Mouse (Mus musculus): ENCODE data around the gene Arid3c. TPM values are rescaled to one million over a fixed set of nuclear protein-coding genes. Genes with fewer than 3 reads are reported as not detected.

Arid3c gene
- polyA plus RNA-seq, 1 experiment from 2014 or later, result 0.14 TPM

DNA sequence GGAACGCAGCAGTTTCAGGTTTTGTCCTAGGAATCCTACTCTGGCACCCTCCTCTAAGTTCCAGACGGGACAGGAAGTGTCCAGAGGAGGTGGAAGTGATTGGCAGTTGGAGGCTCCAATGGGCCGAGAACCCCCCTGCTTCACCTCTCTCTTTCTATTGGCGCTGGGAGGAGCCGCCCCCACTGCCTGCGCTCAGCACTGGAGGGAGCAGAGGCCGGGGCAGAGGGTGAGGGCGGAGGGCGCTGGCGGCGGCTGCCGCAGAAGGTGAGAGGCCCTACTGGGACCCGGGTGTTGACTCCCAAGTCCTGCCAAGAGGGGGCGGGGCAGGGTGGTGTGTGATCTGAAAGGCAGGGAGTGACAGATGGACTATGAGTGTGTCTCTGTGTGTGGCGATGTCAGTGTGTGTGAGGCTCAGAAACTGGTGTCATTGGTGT, 29.4 kb upstream of the Arid3c start:
- no peaks in the 10 kb centered on the region for H3K9me3 ChIP-seq
- peaks cover 18% of the 10 kb centered on the region for H3K36me3 ChIP-seq
- H3K4me2 ChIP-seq (replicated peaks), result peak overlapping the region; percentile 94
- peak; percentile 88 for ATAC-seq (ENCODE audit: low FRiP score, low read depth)
- H3K4me3 ChIP-seq, result peak overlapping the region; percentile 63
- H3K4me1 ChIP-seq, result peaks cover 49% of the 10 kb centered on the region
- peak overlapping the region; percentile 72 for H3K9ac ChIP-seq
- 0% methylated on average over 15 of the region's 15 CpGs for WGBS
- no peaks in the 10 kb centered on the region for H3K27me3 ChIP-seq
- H3K27ac ChIP-seq, result peak overlapping the region; percentile 99

DNA sequence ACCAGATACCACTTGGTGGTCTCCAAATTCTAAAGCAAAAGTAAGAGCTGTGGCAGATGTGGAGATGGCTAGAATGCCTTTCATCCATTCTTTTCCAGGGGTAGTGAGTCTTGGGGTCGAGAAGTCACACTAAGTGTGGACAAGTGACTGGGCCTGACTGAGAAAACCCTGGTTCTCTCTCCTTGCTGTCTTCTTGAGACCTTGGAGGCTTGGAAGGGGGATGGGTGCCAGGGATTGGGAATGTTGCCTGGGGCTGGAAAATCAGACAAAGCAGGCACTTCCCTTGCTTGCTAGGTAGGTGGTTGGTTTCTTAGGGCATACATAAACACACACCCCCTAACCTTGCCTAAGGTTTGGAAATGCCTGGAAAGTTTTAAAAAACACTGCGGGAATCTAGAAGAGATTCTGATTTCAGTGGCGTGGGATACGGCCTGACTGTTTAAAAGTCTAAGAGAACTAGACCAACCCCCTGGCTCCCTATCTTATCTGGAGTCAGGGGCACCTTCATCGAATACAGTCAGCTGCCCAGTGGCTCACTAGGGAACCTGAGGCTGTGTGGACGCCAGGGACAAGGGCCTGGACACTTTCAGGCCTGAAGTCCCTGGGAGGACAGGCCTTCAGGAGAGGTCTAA, 28.8 kb upstream of the Arid3c start:
- ATAC-seq (ENCODE audit: low FRiP score, low read depth), result no peak
- peak overlapping the region; percentile 63 for H3K4me3 ChIP-seq
- WGBS, result 40% methylated on average over 6 of the region's 6 CpGs
- peaks cover 18% of the 10 kb centered on the region for H3K36me3 ChIP-seq
- H3K9me3 ChIP-seq, result no peaks in the 10 kb centered on the region
- peak overlapping the region; percentile 99 for H3K27ac ChIP-seq
- H3K4me1 ChIP-seq, result peaks cover 52% of the 10 kb centered on the region
- H3K4me2 ChIP-seq (replicated peaks), result peak overlapping the region; percentile 94
- H3K27me3 ChIP-seq, result no peaks in the 10 kb centered on the region
- peak overlapping the region; percentile 72 for H3K9ac ChIP-seq

DNA sequence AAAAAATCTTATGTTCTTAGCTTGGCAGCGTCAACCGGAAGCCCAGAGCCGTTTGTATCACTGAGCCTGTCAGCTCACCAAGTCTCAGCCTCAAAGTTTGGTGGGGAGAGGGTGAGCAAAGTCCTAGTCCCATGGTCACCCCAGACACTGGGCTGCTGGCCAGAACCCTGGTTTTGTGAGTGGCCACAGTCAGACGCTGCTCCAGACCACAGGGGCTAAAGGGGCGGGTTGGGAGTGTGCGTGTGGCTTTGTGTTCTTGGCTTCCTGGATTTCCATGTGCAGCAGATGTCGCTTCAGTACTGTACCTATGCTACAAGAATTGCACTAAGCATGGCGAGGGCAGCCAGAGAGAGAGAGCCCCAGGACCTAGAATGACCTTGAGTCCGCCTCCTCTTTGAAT, 28.3 kb upstream of the Arid3c start:
- peaks cover 56% of the 10 kb centered on the region for H3K4me1 ChIP-seq
- ATAC-seq (ENCODE audit: low FRiP score, low read depth), result no peak
- 85% methylated on average over 9 of the region's 9 CpGs for WGBS

DNA sequence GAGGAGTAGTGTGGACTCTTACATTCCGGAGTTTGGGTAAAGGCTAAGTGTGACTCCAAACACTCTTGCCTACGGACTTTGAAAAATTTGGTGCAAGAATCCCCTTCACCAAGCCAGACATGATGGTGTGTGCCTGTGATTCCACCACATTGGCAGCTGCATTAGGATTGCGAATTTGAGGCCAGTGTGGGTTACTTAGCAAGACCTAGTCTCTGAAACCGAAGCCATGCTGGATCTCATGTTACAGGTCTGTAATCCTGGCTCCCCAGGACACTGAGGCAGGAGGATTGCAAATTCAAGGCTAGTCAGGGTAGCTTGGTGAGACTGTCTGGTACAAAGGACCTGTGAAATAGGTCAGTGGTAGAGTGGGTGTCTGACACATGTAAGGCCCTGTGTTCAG, 27.8 kb upstream of the Arid3c start:
- ATAC-seq (ENCODE audit: low FRiP score, low read depth), result no peak
- 88% methylated on average over 4 of the region's 4 CpGs for WGBS

More for the DNA sequence above, 28.3 kb upstream of the Arid3c start:
- Histone ChIP-seq H3K9me3 (no peaks in the 10 kb centered on the region), H3K27ac (peak overlapping the region; percentile 99; the same call in 1 of the 2 replicates), H3K36me3 (peaks cover 18% of the 10 kb centered on the region), H3K4me2 (replicated peaks) (no peak overlapping the region), H3K9ac (no peak overlapping the region), H3K27me3 (no peaks in the 10 kb centered on the region), H3K4me3 (no peak overlapping the region)

DNA sequence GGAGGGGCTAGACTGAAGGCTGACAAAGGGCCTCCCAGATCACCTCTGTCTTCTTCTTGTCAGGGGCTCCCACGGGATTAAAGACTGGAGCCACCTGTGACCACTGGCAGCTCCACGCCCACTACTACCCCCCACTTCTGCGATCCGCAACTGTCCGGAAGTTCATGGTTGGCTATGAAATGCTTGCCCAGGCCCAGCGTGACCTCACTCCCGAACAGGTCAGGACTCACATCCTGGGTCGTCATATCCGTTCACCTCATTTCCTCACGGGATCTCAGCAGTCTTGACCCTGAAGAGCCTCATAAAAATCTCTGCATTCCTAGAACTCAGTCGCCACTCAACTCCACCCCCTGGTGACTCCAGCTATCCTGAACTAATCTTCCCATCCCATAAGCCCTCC, 27.1 kb upstream of the Arid3c start:
- no peaks in the 10 kb centered on the region for H3K9me3 ChIP-seq
- H3K36me3 ChIP-seq, result peaks cover 18% of the 10 kb centered on the region
- 68% methylated on average over 11 of the region's 11 CpGs for WGBS
- peaks cover 48% of the 10 kb centered on the region for H3K4me1 ChIP-seq
- no peak overlapping the region for H3K4me2 ChIP-seq (replicated peaks)
- no peak overlapping the region for H3K9ac ChIP-seq
- no peak overlapping the region for H3K4me3 ChIP-seq
- ATAC-seq (ENCODE audit: low FRiP score, low read depth), result no peak
- H3K27me3 ChIP-seq, result no peaks in the 10 kb centered on the region
- no peak overlapping the region for H3K27ac ChIP-seq

More for the DNA sequence above, 27.8 kb upstream of the Arid3c start:
- H3K4me2 ChIP-seq (replicated peaks), result no peak overlapping the region
- H3K4me3 ChIP-seq, result no peak overlapping the region
- H3K27ac ChIP-seq, result no peak overlapping the region
- H3K4me1 ChIP-seq, result peaks cover 53% of the 10 kb centered on the region
- H3K9ac ChIP-seq, result no peak overlapping the region
- no peaks in the 10 kb centered on the region for H3K27me3 ChIP-seq
- no peaks in the 10 kb centered on the region for H3K9me3 ChIP-seq
- H3K36me3 ChIP-seq, result peaks cover 18% of the 10 kb centered on the region

DNA sequence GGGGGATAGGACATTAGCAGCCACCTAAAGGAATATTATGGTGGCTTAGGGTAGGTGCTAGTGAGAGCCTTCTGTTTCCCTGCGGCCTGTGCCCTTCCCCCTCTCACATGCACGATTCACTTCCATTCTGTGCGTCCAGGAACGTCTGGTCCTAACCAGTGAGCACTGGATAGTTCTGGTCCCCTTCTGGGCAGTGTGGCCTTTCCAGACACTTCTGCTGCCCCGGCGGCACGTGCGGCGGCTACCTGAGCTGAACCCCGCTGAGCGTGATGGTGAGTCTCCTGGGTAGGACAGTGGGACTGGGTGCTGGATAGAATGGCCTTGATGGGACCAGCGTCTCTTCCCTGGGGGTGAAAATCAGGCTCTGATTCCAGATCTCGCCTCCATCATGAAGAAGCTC, 26.4 kb upstream of the Arid3c start:
- WGBS, result 90% methylated on average over 13 of the region's 13 CpGs
- no peak overlapping the region for H3K4me3 ChIP-seq
- H3K36me3 ChIP-seq, result peaks cover 18% of the 10 kb centered on the region
- no peak overlapping the region for H3K9ac ChIP-seq
- H3K4me1 ChIP-seq, result peaks cover 41% of the 10 kb centered on the region
- no peak for ATAC-seq (ENCODE audit: low FRiP score, low read depth)
- no peak overlapping the region for H3K27ac ChIP-seq
- H3K27me3 ChIP-seq, result no peaks in the 10 kb centered on the region
- H3K9me3 ChIP-seq, result no peaks in the 10 kb centered on the region
- H3K4me2 ChIP-seq (replicated peaks), result no peak overlapping the region

DNA sequence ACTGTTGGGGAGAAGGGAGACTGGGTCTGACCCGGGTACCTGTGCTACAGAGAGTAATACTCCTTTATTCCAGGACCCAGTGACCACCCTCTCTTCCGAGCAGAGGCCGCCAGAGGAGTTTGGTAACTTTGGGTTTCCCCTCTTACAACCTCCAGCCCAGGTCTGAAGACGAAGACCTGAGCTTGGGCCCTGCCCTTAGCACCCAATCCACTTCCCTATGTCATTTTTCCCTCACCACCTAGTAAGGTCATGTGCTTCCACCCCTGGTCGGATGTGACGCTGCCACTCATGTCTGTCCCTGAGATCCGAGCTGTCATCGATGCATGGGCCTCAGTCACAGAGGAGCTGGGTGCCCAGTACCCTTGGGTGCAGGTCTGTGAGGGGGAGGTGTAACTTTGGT, 25.5 kb upstream of the Arid3c start:
- H3K4me3 ChIP-seq, result peak overlapping the region; percentile 74
- no peak overlapping the region for H3K27ac ChIP-seq
- peak overlapping the region; percentile 82 for H3K9ac ChIP-seq
- peaks cover 32% of the 10 kb centered on the region for H3K4me1 ChIP-seq
- no peaks in the 10 kb centered on the region for H3K9me3 ChIP-seq
- peak overlapping the region; percentile 93 for H3K4me2 ChIP-seq (replicated peaks)
- peaks cover 18% of the 10 kb centered on the region for H3K36me3 ChIP-seq
- ATAC-seq (ENCODE audit: low FRiP score, low read depth), result no peak
- H3K27me3 ChIP-seq, result no peaks in the 10 kb centered on the region
- 77% methylated on average over 8 of the region's 8 CpGs for WGBS

DNA sequence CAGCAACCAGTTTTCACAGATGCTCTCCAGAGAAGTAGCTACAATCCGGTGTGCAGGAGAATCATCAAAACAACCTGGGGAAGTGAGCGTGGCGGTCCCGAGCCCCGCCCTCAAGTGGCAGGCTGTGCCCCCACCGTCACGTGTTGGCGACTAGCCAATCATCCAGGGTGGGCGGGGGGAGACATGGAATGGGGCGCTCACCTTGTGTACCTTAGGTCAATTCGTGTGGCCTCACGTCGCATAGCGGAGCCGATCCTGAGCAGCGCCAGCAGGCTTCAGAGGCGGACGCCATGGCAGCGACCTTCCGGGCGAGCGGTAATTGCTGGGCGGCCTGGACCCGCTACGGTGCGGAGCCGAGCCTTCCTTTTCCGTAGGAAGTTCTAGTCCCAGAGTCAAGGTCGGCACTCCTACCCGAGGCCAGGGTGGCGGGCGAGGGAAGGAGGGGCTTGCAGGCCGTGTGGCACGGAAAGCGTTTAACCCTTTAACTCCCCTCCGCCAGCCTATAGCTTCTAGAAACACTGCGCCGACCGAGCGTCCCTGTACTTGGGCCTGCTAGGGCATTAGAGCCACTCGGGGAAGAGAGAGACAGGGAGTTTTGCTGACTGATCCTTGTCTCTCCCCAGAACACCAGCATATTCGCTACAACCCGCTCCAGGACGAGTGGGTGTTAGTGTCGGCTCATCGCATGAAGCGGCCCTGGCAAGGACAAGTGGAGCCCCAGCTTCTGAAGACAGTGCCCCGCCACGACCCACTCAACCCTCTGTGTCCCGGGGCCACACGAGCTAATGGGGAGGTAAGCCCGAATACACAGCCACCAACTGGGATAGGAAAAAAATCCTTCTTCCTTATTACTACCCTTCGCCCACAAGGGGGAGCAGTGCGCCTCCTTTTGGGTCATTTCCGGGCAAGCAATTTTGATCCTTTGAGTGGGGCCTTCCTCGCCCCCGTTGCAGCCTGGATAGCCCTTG, 24.7 kb upstream of the Arid3c start, which contains the start of gene Sigmar1:
Gene Sigmar1, minus strand, starts transcription at position 820 of the 968 bp plus-strand sequence.
- peak; percentile 59 for ATAC-seq (ENCODE audit: low FRiP score, low read depth)
- Histone ChIP-seq H3K27me3 (no peaks in the 10 kb centered on the region), H3K27ac (peak within 1 kb of the TSS; percentile 87), H3K36me3 (peaks cover 18% of the 10 kb centered on the region), H3K9ac (peak within 1 kb of the TSS; percentile 82), H3K4me3 (peak within 1 kb of the TSS; percentile 74), H3K4me1 (peaks cover 24% of the 10 kb centered on the region), H3K9me3 (no peaks in the 10 kb centered on the region), H3K4me2 (replicated peaks) (peak within 1 kb of the TSS; percentile 93)
- WGBS, result under 1% methylated on average over 57 of the region's 57 CpGs

DNA sequence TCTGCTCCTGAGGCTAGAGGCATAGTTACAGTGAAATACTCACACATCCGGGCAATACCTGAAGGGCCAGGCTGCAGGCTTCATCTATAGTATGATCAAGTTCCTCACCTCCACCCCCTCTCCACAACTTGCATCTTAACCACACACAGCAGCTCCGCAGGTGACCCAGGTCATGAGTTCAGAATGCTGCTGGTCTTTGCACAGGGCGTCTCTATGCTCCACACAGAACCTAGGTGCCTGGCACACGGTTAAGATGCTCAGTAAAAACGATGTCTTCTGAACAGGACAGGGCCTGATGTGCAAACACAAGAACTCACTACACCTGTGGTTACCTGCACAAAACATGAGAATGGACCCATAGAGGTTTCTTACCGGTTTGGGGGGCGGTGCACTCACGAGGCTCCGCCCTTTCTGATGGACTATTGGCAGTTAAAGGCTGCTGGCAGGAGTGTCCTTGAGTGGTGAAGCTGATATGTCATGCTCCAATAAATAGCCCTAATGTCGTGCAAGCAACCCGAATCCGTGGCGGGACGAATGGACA, 23.9 kb upstream of the Arid3c start, which contains the start of gene Galt:
Gene Galt, plus strand, starts transcription at position 432 of the 541 bp plus-strand sequence.
- Histone ChIP-seq H3K9ac (peak within 1 kb of the TSS; percentile 82), H3K4me1 (peaks cover 21% of the 10 kb centered on the region), H3K27me3 (no peaks in the 10 kb centered on the region), H3K36me3 (peaks cover 18% of the 10 kb centered on the region), H3K27ac (peak within 1 kb of the TSS; percentile 87), H3K4me3 (peak within 1 kb of the TSS; percentile 74), H3K4me2 (replicated peaks) (peak within 1 kb of the TSS; percentile 93), H3K9me3 (no peaks in the 10 kb centered on the region)
- peak; percentile 34 for ATAC-seq (ENCODE audit: low FRiP score, low read depth)
- WGBS, result 11% methylated on average over 14 of the region's 14 CpGs

DNA sequence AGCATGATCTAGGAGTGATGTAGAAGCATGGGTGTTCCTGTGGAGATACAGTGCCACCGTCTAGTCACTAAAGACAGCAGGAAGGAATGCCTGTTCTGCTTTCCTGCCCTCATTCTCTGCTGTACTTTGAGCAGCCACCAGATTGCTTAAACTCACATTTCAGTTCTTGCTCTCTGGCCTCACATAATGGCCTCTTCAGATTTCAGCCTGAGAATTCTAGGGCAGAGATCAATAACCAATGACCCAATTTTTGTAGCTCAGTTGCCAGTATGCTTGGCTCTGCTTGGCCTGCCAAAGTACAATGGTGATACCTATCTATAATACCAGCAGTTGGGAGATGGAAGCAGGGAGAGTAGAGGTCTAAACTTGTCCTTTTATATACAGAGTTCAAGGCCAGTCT, 14.1 kb upstream of the Arid3c start:
- no peak overlapping the region for H3K27ac ChIP-seq
- WGBS, result 65% methylated on average over 1 of the region's 1 CpGs
- no peak for ATAC-seq (ENCODE audit: low FRiP score, low read depth)
- H3K4me1 ChIP-seq, result peaks cover 6% of the 10 kb centered on the region
- H3K36me3 ChIP-seq, result 0 out of 2 replicates have a peak, but pooled peaks cover 4% of the 10 kb centered on the region
- H3K4me3 ChIP-seq, result no peak overlapping the region
- peaks cover 17% of the 10 kb centered on the region for H3K9me3 ChIP-seq
- no peak overlapping the region for H3K9ac ChIP-seq
- no peak overlapping the region for H3K4me2 ChIP-seq (replicated peaks)
- no peaks in the 10 kb centered on the region for H3K27me3 ChIP-seq

DNA sequence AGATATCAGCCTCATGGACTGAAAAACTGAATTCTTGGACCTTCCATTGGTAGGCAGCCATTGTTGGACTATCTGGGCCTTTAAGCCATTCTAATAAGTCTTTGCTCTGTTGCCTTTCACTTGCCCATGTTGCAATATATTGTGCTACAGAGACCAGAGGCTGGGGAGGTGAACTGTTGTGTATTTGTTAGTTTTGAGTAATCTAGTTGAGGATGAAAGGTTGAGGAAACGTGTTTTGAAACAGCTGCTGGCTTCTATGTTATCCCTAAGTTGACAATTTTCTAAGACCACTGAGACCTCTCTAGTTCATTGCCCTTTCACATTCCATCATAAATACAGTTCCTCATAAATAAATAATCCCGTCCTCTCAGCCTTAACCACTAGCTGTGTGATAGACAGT, 13.2 kb upstream of the Arid3c start:
- H3K27ac ChIP-seq, result no peak overlapping the region
- H3K4me1 ChIP-seq, result peaks cover 15% of the 10 kb centered on the region
- no peak overlapping the region for H3K9ac ChIP-seq
- H3K4me2 ChIP-seq (replicated peaks), result no peak overlapping the region
- no peaks in the 10 kb centered on the region for H3K27me3 ChIP-seq
- no peak overlapping the region for H3K4me3 ChIP-seq
- peaks cover 17% of the 10 kb centered on the region for H3K9me3 ChIP-seq
- ATAC-seq (ENCODE audit: low FRiP score, low read depth), result no peak
- WGBS, result 67% methylated on average over 2 of the region's 2 CpGs
- peaks cover 7% of the 10 kb centered on the region for H3K36me3 ChIP-seq

DNA sequence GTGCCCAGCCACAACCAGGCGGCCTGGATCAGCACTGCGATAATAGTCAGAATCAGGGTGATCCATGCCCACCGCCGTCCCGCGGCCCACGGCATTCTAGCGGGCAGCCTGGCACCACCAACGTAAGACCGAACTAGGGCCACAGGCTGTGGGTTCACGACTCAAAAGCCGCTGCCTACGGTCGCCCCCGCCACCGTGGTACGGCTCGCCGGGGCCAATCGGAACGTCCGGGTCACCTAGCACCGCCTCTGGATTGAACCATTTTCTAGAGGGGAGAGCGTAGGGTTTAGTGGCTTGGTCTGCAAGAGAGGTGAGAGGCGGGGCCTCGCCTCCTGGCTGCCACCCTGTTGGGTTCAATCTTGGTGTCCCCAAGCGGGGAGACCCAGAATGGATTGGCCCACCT, 10.2 kb upstream of the Arid3c start:
- Histone ChIP-seq H3K4me1 (peaks cover 15% of the 10 kb centered on the region), H3K27me3 (no peaks in the 10 kb centered on the region), H3K9ac (peak overlapping the region; percentile 82), H3K9me3 (peaks cover 5% of the 10 kb centered on the region), H3K36me3 (peaks cover 10% of the 10 kb centered on the region), H3K4me3 (peak overlapping the region; percentile 77), H3K27ac (peak overlapping the region; percentile 67), H3K4me2 (replicated peaks) (peak overlapping the region; percentile 93)
- ATAC-seq (ENCODE audit: low FRiP score, low read depth), result peak; percentile 97
- under 1% methylated on average over 27 of the region's 27 CpGs for WGBS
